Mouse (Mus musculus): ENCODE measurements around the gene Atp2b2. TPM values are rescaled to one million over a fixed set of nuclear protein-coding genes. Genes with fewer than 3 reads are reported as not detected.

Gene Atp2b2
- total RNA-seq, 2 experiments from 2014 or later = 1.1 TPM

- DNase-seq (ENCODE audit: low spot score) = no peak
- intact Hi-C loops (cut with DNase I) = no loop called here
Observed at GRCm38 (mm10) chr6:113865699-113866098, 176.7 kb downstream of the Atp2b2 start.

GRCm38 (mm10) chr6:113864812-113865211 is 177.6 kb downstream of the Atp2b2 start:
- DNase-seq (ENCODE audit: low spot score) = no peak
- intact Hi-C loops (cut with DNase I) = no loop called here

- no peak for DNase-seq (ENCODE audit: low spot score)
- intact Hi-C loops (cut with DNase I) = no loop called here
Observed at GRCm38 (mm10) chr6:113862955-113863354, 179.5 kb downstream of the Atp2b2 start.

GRCm38 (mm10) chr6:113861938-113862337 is 180.5 kb downstream of the Atp2b2 start:
- no peak for DNase-seq (ENCODE audit: low spot score)

DNA sequence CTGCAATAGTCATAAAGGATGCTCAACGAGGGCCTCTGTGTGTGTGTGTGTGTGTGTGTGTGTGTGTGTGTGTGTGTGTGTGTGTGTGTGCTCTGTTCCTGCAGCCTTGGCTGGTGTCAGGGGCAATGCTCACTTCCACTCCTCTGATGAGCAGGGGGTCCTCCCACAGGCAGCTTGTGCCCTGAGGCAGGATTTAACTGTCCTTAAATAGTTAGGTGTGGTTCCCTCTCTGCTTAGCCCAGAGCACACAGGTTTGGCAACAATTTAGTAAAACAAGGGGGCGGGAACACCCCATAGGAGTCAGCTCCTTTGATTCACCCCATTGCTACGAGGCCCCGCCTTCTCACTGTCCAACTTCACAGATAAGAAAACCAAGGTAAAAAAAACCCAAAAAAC is 181.0 kb downstream of the Atp2b2 start:
- no peak for DNase-seq (ENCODE audit: low spot score)
- intact Hi-C loops (cut with DNase I) = no loop called here

More at GRCm38 (mm10) chr6:113861938-113862337, 180.5 kb downstream of the Atp2b2 start:
- intact Hi-C loops (cut with DNase I) = no loop called here

GRCm38 (mm10) chr6:113860735-113861374 is 181.6 kb downstream of the Atp2b2 start:
- DNase-seq (ENCODE audit: low spot score) = no peak
- intact Hi-C loops (cut with DNase I) = no loop called here

- no peak for DNase-seq (ENCODE audit: low spot score)
- intact Hi-C loops (cut with DNase I) = no loop called here
Observed at GRCm38 (mm10) chr6:113860023-113860734, 182.2 kb downstream of the Atp2b2 start.

DNA sequence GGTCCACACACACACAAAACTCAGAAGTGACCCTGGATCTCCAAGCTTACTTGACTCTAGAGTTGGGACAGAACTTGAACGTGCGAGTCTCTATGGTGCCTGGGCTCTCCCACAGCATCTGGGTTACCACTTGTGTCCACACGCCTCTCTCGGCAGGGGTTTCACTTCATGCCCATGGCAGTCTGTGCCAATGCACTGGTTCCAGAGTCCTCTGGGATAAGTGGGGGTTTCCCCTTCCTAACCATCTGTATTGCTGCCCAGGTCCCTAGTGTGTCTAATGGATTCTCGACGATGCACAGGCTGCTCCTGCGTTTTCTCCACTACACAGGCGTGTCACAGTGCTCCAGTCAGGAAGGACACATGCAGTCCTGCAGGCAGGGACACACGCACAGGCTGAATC is 184.1 kb downstream of the Atp2b2 start:
- no peak for DNase-seq (ENCODE audit: low spot score)
- intact Hi-C loops (cut with DNase I) = no loop called here

- intact Hi-C loops (cut with DNase I) = no loop called here
Observed at GRCm38 (mm10) chr6:113857310-113857873, 185.0 kb downstream of the Atp2b2 start.

GRCm38 (mm10) chr6:113856790-113857189 is 185.6 kb downstream of the Atp2b2 start:
- intact Hi-C loops (cut with DNase I) = no loop called here

More at GRCm38 (mm10) chr6:113857310-113857873, 185.0 kb downstream of the Atp2b2 start:
- no peak for DNase-seq (ENCODE audit: low spot score)

DNA sequence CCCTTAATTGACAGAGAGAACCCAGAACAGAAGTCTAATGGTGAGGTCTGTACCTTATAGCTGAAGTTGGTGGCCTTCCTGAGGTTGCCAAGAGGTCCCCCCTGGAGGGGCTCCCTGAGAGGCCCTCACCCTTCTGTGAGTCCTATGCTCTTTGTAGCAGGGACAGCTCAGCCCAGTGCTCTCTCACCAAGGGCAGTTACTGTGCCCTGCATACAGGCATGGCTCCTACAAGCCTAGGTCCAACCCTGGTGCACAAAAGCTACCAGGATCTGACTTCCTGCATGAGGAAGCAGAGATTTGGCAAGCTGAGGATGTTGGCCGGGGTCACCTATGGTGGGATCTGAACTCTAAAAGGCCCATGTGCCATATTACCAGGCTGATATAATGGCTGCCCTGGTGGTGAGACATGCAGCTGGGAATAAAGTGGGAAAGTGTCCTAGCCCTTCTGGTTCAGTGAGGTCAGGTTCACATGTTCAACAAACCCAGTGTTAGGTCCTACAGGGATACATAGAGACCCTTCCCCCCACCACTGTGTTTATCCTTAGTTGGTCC is 186.2 kb downstream of the Atp2b2 start:
- intact Hi-C loops (cut with DNase I) = no loop called here
- DNase-seq (ENCODE audit: low spot score) = no peak

More at GRCm38 (mm10) chr6:113856790-113857189, 185.6 kb downstream of the Atp2b2 start:
- no peak for DNase-seq (ENCODE audit: low spot score)

DNA sequence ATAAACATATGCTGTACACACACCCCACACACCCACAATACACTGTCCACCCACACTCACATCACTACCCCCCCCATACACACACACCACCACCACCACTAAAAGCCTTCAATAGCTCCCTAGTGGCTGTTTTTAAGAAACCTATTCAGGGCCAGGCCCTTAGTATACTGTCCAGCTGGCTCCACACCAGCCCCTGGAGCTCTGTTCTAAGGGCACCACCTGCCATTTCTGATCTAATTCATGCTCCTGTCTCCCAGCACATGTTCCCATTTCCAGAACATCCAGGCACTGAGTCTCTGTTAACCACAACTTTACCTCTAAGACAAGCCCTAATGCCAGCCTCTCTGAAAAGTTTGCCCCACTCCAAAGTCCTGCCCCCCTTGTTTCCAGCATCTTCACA is 186.8 kb downstream of the Atp2b2 start:
- DNase-seq (ENCODE audit: low spot score) = no peak
- intact Hi-C loops (cut with DNase I) = no loop called here

DNA sequence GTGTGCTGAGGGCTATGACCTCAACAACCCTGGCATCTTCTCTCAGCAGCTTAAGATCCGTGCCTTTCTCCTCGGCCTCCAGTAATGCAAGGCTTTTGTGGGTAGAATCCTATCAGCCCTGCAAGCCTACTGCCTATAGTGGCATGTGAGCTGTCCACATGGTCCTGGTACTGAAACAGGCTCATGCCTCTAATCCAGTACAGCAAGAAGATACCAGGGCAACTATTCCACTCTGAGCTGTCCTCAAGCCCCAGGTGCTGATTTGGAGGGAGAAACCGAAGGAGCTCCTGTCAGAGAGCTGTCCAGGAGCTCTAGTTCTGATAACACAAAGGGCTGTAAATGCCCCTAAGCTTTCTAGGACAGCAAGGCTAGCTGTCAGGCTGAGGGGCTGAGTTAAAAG is 190.1 kb downstream of the Atp2b2 start:
- intact Hi-C loops (cut with DNase I) = no loop called here
- no peak for DNase-seq (ENCODE audit: low spot score)

- intact Hi-C loops (cut with DNase I) = no loop called here
- DNase-seq (ENCODE audit: low spot score) = no peak
Observed at GRCm38 (mm10) chr6:113849819-113850218, 192.6 kb downstream of the Atp2b2 start.

- intact Hi-C loops (cut with DNase I) = no loop called here
- DNase-seq (ENCODE audit: low spot score) = no peak
Observed at GRCm38 (mm10) chr6:113848655-113849054, 193.8 kb downstream of the Atp2b2 start.

GRCm38 (mm10) chr6:113847092-113847491 is 195.3 kb downstream of the Atp2b2 start:
- intact Hi-C loops (cut with DNase I) = no loop called here
- DNase-seq (ENCODE audit: low spot score) = no peak

- intact Hi-C loops (cut with DNase I) = no loop called here
- no peak for DNase-seq (ENCODE audit: low spot score)
Observed at GRCm38 (mm10) chr6:113843248-113843647, 199.2 kb downstream of the Atp2b2 start.

DNA sequence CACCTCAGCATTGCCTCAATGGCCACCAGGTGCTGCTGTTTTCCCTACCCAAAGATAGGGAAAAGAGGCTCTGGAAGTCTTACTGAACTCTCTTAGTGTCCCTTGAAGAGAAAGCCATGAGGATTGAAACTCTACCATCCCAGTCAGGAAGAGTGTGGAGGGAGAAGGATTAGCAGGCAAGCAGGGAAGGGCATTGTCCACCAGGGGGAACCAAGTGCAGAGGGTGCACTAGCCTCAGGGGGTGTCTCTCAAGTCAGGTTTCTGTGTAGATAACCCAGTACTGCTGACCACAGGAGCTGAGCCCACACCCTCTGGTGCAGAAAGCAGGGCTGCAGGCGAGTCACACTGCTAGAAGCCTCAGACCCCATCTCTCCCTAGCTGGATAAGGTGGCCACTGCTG is 203.9 kb downstream of the Atp2b2 start:
- DNase-seq (ENCODE audit: low spot score) = no peak
- intact Hi-C loops (cut with DNase I) = no loop called here

- DNase-seq (ENCODE audit: low spot score) = no peak
- intact Hi-C loops (cut with DNase I) = no loop called here
Observed at GRCm38 (mm10) chr6:113837740-113838139, 204.7 kb downstream of the Atp2b2 start.

GRCm38 (mm10) chr6:113836545-113836944 is 205.9 kb downstream of the Atp2b2 start:
- intact Hi-C loops (cut with DNase I) = no loop called here
- no peak for DNase-seq (ENCODE audit: low spot score)

GRCm38 (mm10) chr6:113830463-113830862 is 211.9 kb downstream of the Atp2b2 start:
- intact Hi-C loops (cut with DNase I) = no loop called here

More at GRCm38 (mm10) chr6:113830463-113830862, 211.9 kb downstream of the Atp2b2 start:
- no peak for DNase-seq (ENCODE audit: low spot score)

Data from heart, postnatal 25 days (tissue).